18 mouse cellular contexts compared by ENCODE assay signal in genomic region chr1:130113549-130113948, GRCm38 (mm10).
DNase-seq lines count a peak whose midpoint lies in the region; ATAC-seq and TF ChIP-seq lines count a peak whose summit lies in the region.
"Had no signal": no experiment of that assay in that cellular context is flagged by ENCODE, and none has a peak within 500 bp of the region (broad histone marks: within the 10 kb centered on the region; RNA-seq: fewer than 3 reads in every experiment).

No protein-coding gene starts in this region.

- no peak overlapping the region for H3K4me3 ChIP-seq in liver, embryonic 12.5 days
- H3K4me3 ChIP-seq in liver, embryonic 16.5 days (ENCODE audit: low read depth, low read length) = no peak overlapping the region
- no peak overlapping the region for H3K4me3 ChIP-seq in left cerebral cortex, adult 2 months
- H3K4me3 ChIP-seq: embryonic facial prominence, embryonic 12.5 days; forebrain, embryonic 12.5 days; heart, embryonic 13.5 days; hindbrain, embryonic 15.5 days had no signal

- no peak overlapping the region for H3K9ac ChIP-seq in liver, embryonic 12.5 days
- no peak overlapping the region for H3K9ac ChIP-seq in liver, embryonic 16.5 days (ENCODE audit: low read depth, low read length)
- H3K9ac ChIP-seq: embryonic facial prominence, embryonic 12.5 days; forebrain, embryonic 12.5 days; forebrain, postnatal 0 days; heart, embryonic 13.5 days; hindbrain, embryonic 15.5 days had no signal

- no peaks in the 10 kb centered on the region for H3K27me3 ChIP-seq in liver, embryonic 12.5 days (replicated peaks)
- no peaks in the 10 kb centered on the region for H3K27me3 ChIP-seq in liver, embryonic 16.5 days (ENCODE audit: control insufficient read depth, insufficient read depth, low read depth, low read length)
- H3K27me3 ChIP-seq: embryonic facial prominence, embryonic 12.5 days; forebrain, embryonic 12.5 days; heart, embryonic 13.5 days; hindbrain, embryonic 15.5 days had no signal

- intact Hi-C loops in left cerebral cortex, adult 2 months (cut with DNase I) = no loop called here

- H3K9me3 ChIP-seq in liver, embryonic 12.5 days (replicated peaks) = no peaks in the 10 kb centered on the region
- no peaks in the 10 kb centered on the region for H3K9me3 ChIP-seq in liver, embryonic 16.5 days (replicated peaks; ENCODE audit: control insufficient read depth, low read length)
- H3K9me3 ChIP-seq: embryonic facial prominence, embryonic 12.5 days; forebrain, embryonic 12.5 days; heart, embryonic 13.5 days; hindbrain, embryonic 15.5 days had no signal

- peak; percentile 78 for ATAC-seq in liver, embryonic 12.5 days
- peak; percentile 77 for ATAC-seq in liver, embryonic 16.5 days (ENCODE audit: low read depth)
- ATAC-seq: activated CD4-positive, CD25-positive, alpha-beta regulatory T cell, adult 4 months; forebrain, postnatal 0 days had no signal

- TF ChIP-seq CTCF in left cerebral cortex, adult 2 months (IDR thresholded peaks at IDR 0.05) = no peak

- peak overlapping the region; percentile 38; the same call in 1 of the 2 replicates for H3K4me2 ChIP-seq in liver, embryonic 12.5 days
- no peak overlapping the region for H3K4me2 ChIP-seq in liver, embryonic 16.5 days (ENCODE audit: low read depth, low read length)
- H3K4me2 ChIP-seq: embryonic facial prominence, embryonic 12.5 days; forebrain, embryonic 12.5 days; heart, embryonic 13.5 days; hindbrain, embryonic 15.5 days had no signal

- H3K36me3 ChIP-seq in liver, embryonic 12.5 days = no peaks in the 10 kb centered on the region
- H3K36me3 ChIP-seq in liver, embryonic 16.5 days (ENCODE audit: control insufficient read depth, insufficient read depth) = no peaks in the 10 kb centered on the region
- H3K36me3 ChIP-seq: embryonic facial prominence, embryonic 12.5 days; forebrain, embryonic 12.5 days; heart, embryonic 13.5 days; hindbrain, embryonic 15.5 days had no signal

- peaks cover 26% of the 10 kb centered on the region for H3K4me1 ChIP-seq in liver, embryonic 12.5 days
- no peaks in the 10 kb centered on the region; the same call in none of the 2 replicates for H3K4me1 ChIP-seq in liver, embryonic 16.5 days (ENCODE audit: control insufficient read depth, low read depth, low read length)
- H3K4me1 ChIP-seq: embryonic facial prominence, embryonic 12.5 days; forebrain, embryonic 12.5 days; hindbrain, embryonic 15.5 days had no signal

- H3K27ac ChIP-seq in liver, embryonic 12.5 days = peak overlapping the region; percentile 51; the same call in 1 of the 2 replicates
- H3K27ac ChIP-seq in liver, embryonic 16.5 days (ENCODE audit: low read length) = no peak overlapping the region
- no peak overlapping the region for H3K27ac ChIP-seq in left cerebral cortex, adult 2 months
- H3K27ac ChIP-seq: embryonic facial prominence, embryonic 12.5 days; forebrain, embryonic 12.5 days; heart, embryonic 13.5 days; hindbrain, embryonic 15.5 days had no signal

- 73% methylated on average over 2 of the region's 2 CpGs for WGBS in liver, embryonic 12.5 days (ENCODE audit: insufficient replicate concordance)
- WGBS in liver, embryonic 16.5 days (ENCODE audit: insufficient replicate concordance) = 81% methylated on average over 2 of the region's 2 CpGs

- peak; percentile 17 for DNase-seq in c-Kit-positive CD71-positive TER-119-positive erythroid progenitor cells, embryonic 14.5 days (ENCODE audit: low spot score)
- DNase-seq in cerebellum, postnatal 10 days = no peak
- DNase-seq in left cerebral cortex, adult 2 months (ENCODE audit: extremely low spot score in 1 of 2, low spot score in 2 of 2) = no peak
- DNase-seq in T-cell, adult 2 months (ENCODE audit: low spot score) = no peak
- DNase-seq: adrenal gland, postnatal 14 days; cerebellum, adult 2 months; cerebellum, postnatal 14 days; embryo, embryonic 11 days; forebrain, postnatal 0 days; gastrocnemius, postnatal 25 days; heart, postnatal 36 days had no signal
